Mouse (Mus musculus): ENCODE measurements at regions not wholly inside any gene's neighbourhood (a gene's known extent, or its start where the extent isn't known, plus 50 kb on each side); places are given as distances from the start of the nearest gene placed in this dataset.

GRCm38 (mm10) chr1:143946933-143947332, 57.0 kb downstream of the Rgs2 start:
- DNase-seq, result no peak

GRCm38 (mm10) chr1:143941465-143941864, 62.5 kb downstream of the Rgs2 start:
- DNase-seq, result peak; percentile 26

GRCm38 (mm10) chr1:143939511-143939910, 64.5 kb downstream of the Rgs2 start:
- peak; percentile 25 for DNase-seq

- DNase-seq, result peak; percentile 43
These were observed 65.4 kb downstream of the Rgs2 start for GRCm38 (mm10) chr1:143938569-143938968.

GRCm38 (mm10) chr1:143930798-143931197, 73.2 kb downstream of the Rgs2 start:
- no peak for DNase-seq

GRCm38 (mm10) chr1:143929567-143930165, 74.3 kb downstream of the Rgs2 start:
- DNase-seq, result no peak

- no peak for DNase-seq
These were observed 81.5 kb downstream of the Rgs2 start for GRCm38 (mm10) chr1:143922499-143922898.

- DNase-seq, result no peak
These were observed 83.7 kb downstream of the Rgs2 start for GRCm38 (mm10) chr1:143920256-143920655.

- no peak for DNase-seq
These were observed 85.0 kb downstream of the Rgs2 start for GRCm38 (mm10) chr1:143918949-143919348.

GRCm38 (mm10) chr1:143918146-143918774, 85.7 kb downstream of the Rgs2 start:
- DNase-seq, result no peak

GRCm38 (mm10) chr1:143917623-143918022, 86.3 kb downstream of the Rgs2 start:
- peak; percentile 70 for DNase-seq

- no peak for DNase-seq
These were observed 87.4 kb downstream of the Rgs2 start for GRCm38 (mm10) chr1:143916587-143916986.

- DNase-seq, result no peak
These were observed 91.4 kb downstream of the Rgs2 start for GRCm38 (mm10) chr1:143912586-143912985.

- DNase-seq, result no peak
These were observed 92.7 kb downstream of the Rgs2 start for GRCm38 (mm10) chr1:143911230-143911629.

GRCm38 (mm10) chr1:143910530-143910929, 93.4 kb downstream of the Rgs2 start:
- DNase-seq, result no peak

- no peak for DNase-seq
These were observed 96.6 kb downstream of the Rgs2 start for GRCm38 (mm10) chr1:143907312-143907711.

- no peak for DNase-seq
These were observed 97.1 kb downstream of the Rgs2 start for GRCm38 (mm10) chr1:143906881-143907280.

- peak; percentile 53 for DNase-seq
These were observed 100.0 kb downstream of the Rgs2 start for GRCm38 (mm10) chr1:143903985-143904384.

GRCm38 (mm10) chr1:143903234-143903633, 100.7 kb downstream of the Rgs2 start:
- DNase-seq, result no peak

GRCm38 (mm10) chr1:143901127-143901920, 102.6 kb downstream of the Rgs2 start:
- DNase-seq, result no peak

- no peak for DNase-seq
These were observed 111.4 kb downstream of the Uchl5 start for GRCm38 (mm10) chr1:143888510-143888909.

GRCm38 (mm10) chr1:143888065-143888464, 111.0 kb downstream of the Uchl5 start:
- no peak for DNase-seq

- no peak for DNase-seq
These were observed 108.9 kb downstream of the Uchl5 start for GRCm38 (mm10) chr1:143886014-143886413.

- DNase-seq, result no peak
These were observed 104.1 kb downstream of the Uchl5 start for GRCm38 (mm10) chr1:143881192-143881591.

All from right cerebral cortex, adult 18-20 months (tissue).